Mouse (Mus musculus) spleen, adult 2 months (tissue): ENCODE results near the gene Cfd.

Source experiments
- CTCF ChIP-seq: fragments of 200-500 bp; IDR thresholded peaks from 2 replicates; pipeline ENCODE4 v1.5.1; 2011; ENCODE audit warnings: mild to moderate bottlenecking, inconsistent platforms; ENCODE audit not compliant: insufficient read depth, insufficient read length, insufficient replicate concordance; ENCODE audit errors: extremely low read depth
- POLR2A ChIP-seq: fragments of 200-500 bp; IDR thresholded peaks from 2 replicates; pipeline ENCODE4 v1.6.1; 2011; ENCODE audit warnings: low read depth, low read length, inconsistent platforms

GRCm38 (mm10) chr10:79865801-79866295 is 24.8 kb upstream of the Cfd start:
- TF ChIP-seq POLR2A (no peak), CTCF (no peak)
